ENCODE assay signal across 9 mouse cellular contexts in genomic region chr2:24409166-24409565, GRCm38 (mm10). TPM values are rescaled to one million over a fixed set of nuclear protein-coding genes. Genes with fewer than 3 reads are reported as not detected.
DNase-seq lines count a peak whose midpoint lies in the region; ATAC-seq and TF ChIP-seq lines count a peak whose summit lies in the region.
"Had no signal": no experiment of that assay in that cellular context is flagged by ENCODE, and none has a peak within 500 bp of the region (broad histone marks: within the 10 kb centered on the region; RNA-seq: fewer than 3 reads in every experiment).

No protein-coding gene starts in this region.

- no peaks in the 10 kb centered on the region for H3K36me3 ChIP-seq in heart, adult 2 months (ENCODE audit: control insufficient read depth, insufficient read depth, low read length)
- no peaks in the 10 kb centered on the region for H3K36me3 ChIP-seq in heart, embryonic 10.5 days
- H3K36me3 ChIP-seq in forebrain, embryonic 14.5 days (ENCODE audit: control insufficient read depth, insufficient read depth, low read length), result no peaks in the 10 kb centered on the region
- H3K36me3 ChIP-seq in midbrain, embryonic 13.5 days, result no peaks in the 10 kb centered on the region
- H3K36me3 ChIP-seq: stomach, embryonic 15.5 days had no signal

- H3K9me3 ChIP-seq in heart, embryonic 10.5 days, result no peaks in the 10 kb centered on the region
- H3K9me3 ChIP-seq in forebrain, embryonic 14.5 days (replicated peaks; ENCODE audit: control insufficient read depth, low read length), result no peaks in the 10 kb centered on the region
- no peaks in the 10 kb centered on the region for H3K9me3 ChIP-seq in midbrain, embryonic 13.5 days
- H3K9me3 ChIP-seq: stomach, embryonic 15.5 days had no signal

- H3K4me3 ChIP-seq in heart, adult 2 months, result no peak overlapping the region
- no peak overlapping the region for H3K4me3 ChIP-seq in heart, embryonic 10.5 days
- no peak overlapping the region for H3K4me3 ChIP-seq in forebrain, embryonic 14.5 days (ENCODE audit: low read depth, low read length)
- H3K4me3 ChIP-seq in midbrain, embryonic 13.5 days (replicated peaks), result no peak overlapping the region
- H3K4me3 ChIP-seq: stomach, embryonic 15.5 days had no signal

- WGBS in heart, adult 2 months, result 0% methylated on average over 2 of the region's 2 CpGs
- WGBS in heart, embryonic 10.5 days, result 3% methylated on average over 2 of the region's 2 CpGs
- 3% methylated on average over 2 of the region's 2 CpGs for WGBS in forebrain, embryonic 14.5 days
- 0% methylated on average over 2 of the region's 2 CpGs for WGBS in midbrain, embryonic 13.5 days

- TF ChIP-seq CTCF in heart, adult 2 months (IDR thresholded peaks at IDR 0.05), result peak; percentile 98

- ATAC-seq in forebrain, embryonic 14.5 days, result peak; percentile 57
- ATAC-seq in midbrain, embryonic 13.5 days, result peak; percentile 65

- H3K27me3 ChIP-seq in heart, adult 2 months (ENCODE audit: control insufficient read depth, insufficient read depth, low read length), result no peaks in the 10 kb centered on the region
- peaks cover 45% of the 10 kb centered on the region for H3K27me3 ChIP-seq in heart, embryonic 10.5 days (ENCODE audit: insufficient read depth, poor library complexity, severe bottlenecking)
- no peaks in the 10 kb centered on the region for H3K27me3 ChIP-seq in forebrain, embryonic 14.5 days (replicated peaks; ENCODE audit: control insufficient read depth, insufficient read depth, low read length)
- H3K27me3 ChIP-seq in midbrain, embryonic 13.5 days, result peaks cover 19% of the 10 kb centered on the region
- H3K27me3 ChIP-seq: stomach, embryonic 15.5 days had no signal

- H3K27ac ChIP-seq in heart, adult 2 months, result no peak overlapping the region
- no peak overlapping the region for H3K27ac ChIP-seq in heart, embryonic 10.5 days
- no peak overlapping the region for H3K27ac ChIP-seq in forebrain, embryonic 14.5 days (ENCODE audit: low read depth, low read length)
- H3K27ac ChIP-seq in midbrain, embryonic 13.5 days, result no peak overlapping the region
- H3K27ac ChIP-seq: stomach, embryonic 15.5 days had no signal

- no peak overlapping the region for H3K9ac ChIP-seq in heart, adult 2 months (ENCODE audit: low read depth, low read length)
- H3K9ac ChIP-seq in forebrain, embryonic 14.5 days (ENCODE audit: low read length), result no peak overlapping the region
- no peak overlapping the region for H3K9ac ChIP-seq in midbrain, embryonic 13.5 days (replicated peaks)
- H3K9ac ChIP-seq: stomach, embryonic 15.5 days had no signal

- intact Hi-C loops in heart, adult 2 months (cut with DNase I), result loop anchor here (1.0 to 5.0 kb wide), 2 partner anchors 159 to 348 kb away; no protein-coding TSS in a partner anchor
- intact Hi-C loops in left cerebral cortex, postnatal 36 days (cut with DNase I), result loop anchor here (1.0 to 5.0 kb wide), 3 partner anchors 52 to 343 kb away; no protein-coding TSS in a partner anchor

- H3K4me1 ChIP-seq in heart, adult 2 months (ENCODE audit: control insufficient read depth, insufficient read depth, low read length), result no peaks in the 10 kb centered on the region
- peaks cover 7% of the 10 kb centered on the region; the same call in 1 of the 2 replicates for H3K4me1 ChIP-seq in heart, embryonic 10.5 days
- H3K4me1 ChIP-seq in forebrain, embryonic 14.5 days (ENCODE audit: control insufficient read depth, insufficient read depth, low read length), result peaks cover 4% of the 10 kb centered on the region; the same call in 1 of the 2 replicates
- peaks cover 26% of the 10 kb centered on the region for H3K4me1 ChIP-seq in midbrain, embryonic 13.5 days (replicated peaks)

- no peak for TF ChIP-seq POLR2A in heart, adult 2 months (IDR thresholded peaks at IDR 0.05; ENCODE audit: insufficient read depth, low read depth, low read length)

- peak; percentile 90 for TF ChIP-seq EP300 in heart, adult 2 months (IDR thresholded peaks at IDR 0.05; ENCODE audit: insufficient read depth, low read depth, low read length)

- peak; percentile 56 to 77 for DNase-seq in heart, adult 2 months
- DNase-seq in heart, embryonic 10.5 days (ENCODE audit: low spot score), result no peak
- peak; percentile 44 for DNase-seq in cerebellum, adult 11 months
- DNase-seq in forebrain, embryonic 14.5 days (ENCODE audit: low spot score), result peak; percentile 71
- peak; percentile 14 for DNase-seq in hindlimb bud, embryonic 11.5 days (ENCODE audit: extremely low spot score, low read depth, low spot score)
- DNase-seq in left cerebral cortex, postnatal 36 days (ENCODE audit: low spot score in 2 of 2), result peak; percentile 40 to 60
- DNase-seq in right cerebral cortex, postnatal 4 days, result peak; percentile 66

- H3K79me2 ChIP-seq in heart, adult 2 months (replicated peaks; ENCODE audit: control insufficient read depth, insufficient read depth, low read length), result no peaks in the 10 kb centered on the region

- no peak overlapping the region for H3K4me2 ChIP-seq in forebrain, embryonic 14.5 days (ENCODE audit: low read length)
- no peak overlapping the region for H3K4me2 ChIP-seq in midbrain, embryonic 13.5 days (replicated peaks)
- H3K4me2 ChIP-seq: stomach, embryonic 15.5 days had no signal

RNA-seq across cellular contexts. Expression of gene Psd4, which starts 41.8 kb away (rescaled TPM):
- total RNA-seq in heart, adult 2 months (2021), result 1 to 10 TPM; 1.3 to 1.5 TPM
- 0.85 and 1.4 TPM in 2 replicates for polyA plus RNA-seq in heart, adult 2 months (2012; rRNA removed)
- polyA plus RNA-seq in heart, embryonic 10.5 days (2016; fragmentation: Nextera tagmentation; extraction: Ambion mirVana), result 1.1 and 1.3 TPM in 2 replicates
- polyA plus RNA-seq in forebrain, embryonic 14.5 days (2014; fragmentation: Nextera tagmentation; extraction: Ambion mirVana), result 0.39 and 0.84 TPM in 2 replicates
- 1 to 10 TPM; 2.1 to 3.0 TPM for total RNA-seq in left cerebral cortex, postnatal 36 days (2021)
- polyA plus RNA-seq in midbrain, embryonic 13.5 days (2015; fragmentation: Nextera tagmentation; extraction: Ambion mirVana), result 0.28 and 0.37 TPM in 2 replicates
